Mouse (Mus musculus) layer of hippocampus, adult 2 months (tissue): ENCODE measurements around the gene Arid1b. TPM values are rescaled to one million over a fixed set of nuclear protein-coding genes. Genes with fewer than 3 reads are reported as not detected.

Source experiments
- DNase-seq, 2 experiments: peaks; one replicate each; pipeline ENCODE4 v3.0.0; 2022; ENCODE audit warnings: low spot score in 2 of 2
- H3K27ac ChIP-seq: fragments of 200-600 bp; 2 replicates; pipeline ENCODE4 v1.8.1; 2022
- H3K4me3 ChIP-seq: fragments of 200-600 bp; 2 replicates; pipeline ENCODE4 v1.8.1; 2022; ENCODE audit warnings: mild to moderate bottlenecking
- CTCF ChIP-seq: fragments of 200-600 bp; conservative IDR thresholded peaks from 2 replicates; pipeline ENCODE4 v1.8.1; 2022; ENCODE audit warnings: antibody characterized with exemption, mild to moderate bottlenecking, moderate library complexity
- total RNA-seq, 2 experiments: library from RNA; stranded (reverse); gene quantifications; 2 replicates each; pipeline ENCODE4 v1.2.3; 2021

The Arid1b gene
- total RNA-seq, 2 experiments from 2014 or later: 114 to 119 TPM

- no peak for TF ChIP-seq CTCF
- no peak overlapping the region for H3K4me3 ChIP-seq
- H3K27ac ChIP-seq: no peak overlapping the region
- DNase-seq: no peak
Observed at GRCm38 (mm10) chr17:5386885-5387545, 392.9 kb downstream of the Arid1b start.

- no peak for DNase-seq
- Histone ChIP-seq H3K27ac (no peak overlapping the region), H3K4me3 (no peak overlapping the region)
- no peak for TF ChIP-seq CTCF
Observed at GRCm38 (mm10) chr17:5388351-5388750, 394.2 kb downstream of the Arid1b start.

- H3K4me3 ChIP-seq: no peak overlapping the region
- H3K27ac ChIP-seq: no peak overlapping the region
- no peak for DNase-seq
- TF ChIP-seq CTCF: no peak
Observed at GRCm38 (mm10) chr17:5390682-5391081, 396.6 kb downstream of the Arid1b start.

- no peak for DNase-seq
- Histone ChIP-seq H3K4me3 (no peak overlapping the region), H3K27ac (no peak overlapping the region)
- TF ChIP-seq CTCF: no peak
Observed at GRCm38 (mm10) chr17:5395454-5396205, 401.5 kb downstream of the Arid1b start.

- TF ChIP-seq CTCF: no peak
- no peak for DNase-seq
Observed at GRCm38 (mm10) chr17:5396213-5396612, 402.1 kb downstream of the Arid1b start.

More at GRCm38 (mm10) chr17:5396213-5396612, 402.1 kb downstream of the Arid1b start:
- H3K4me3 ChIP-seq: no peak overlapping the region
- H3K27ac ChIP-seq: no peak overlapping the region
